Mouse (Mus musculus): Measurements from ENCODE around the gene Twsg1.

- TF ChIP-seq CTCF (IDR thresholded peaks at IDR 0.05 in 2 of 3, conservative IDR thresholded peaks at IDR 0.05 in 1 of 3; ENCODE audit: control insufficient read depth in 1 of 3, insufficient read depth in 1 of 3, low read depth in 2 of 3, low read length in 3 of 3, poor library complexity in 1 of 3, severe bottlenecking in 1 of 3) (no peak), POLR2A (IDR thresholded peaks at IDR 0.05; ENCODE audit: control insufficient read depth in 1 of 2, insufficient read depth in 1 of 2, low read depth in 1 of 2, low read length in 2 of 2, poor library complexity in 1 of 2) (no peak), UBTF (IDR thresholded peaks at IDR 0.05; ENCODE audit: borderline replicate concordance, insufficient read depth, low read depth, low read length) (no peak), POLR2AphosphoS2 (IDR thresholded peaks at IDR 0.05; ENCODE audit: low read length) (no peak), E2F4 (IDR thresholded peaks at IDR 0.05; ENCODE audit: borderline replicate concordance, low read depth, low read length) (no peak), GATA1 (IDR thresholded peaks at IDR 0.05; ENCODE audit: low read depth, low read length) (no peak), USF1 (IDR thresholded peaks at IDR 0.05; ENCODE audit: low read depth, low read length) (no peak), SIN3A (IDR thresholded peaks at IDR 0.05; ENCODE audit: low read length) (no peak), POLR2AphosphoS5 (IDR thresholded peaks at IDR 0.05; ENCODE audit: borderline replicate concordance, low read depth, low read length) (no peak), ELF1 (IDR thresholded peaks at IDR 0.05; ENCODE audit: low read depth, low read length) (no peak)
These were observed 55.0 kb downstream of the Twsg1 start for GRCm38 (mm10) chr17:65896016-65896415.
